Mouse (Mus musculus): ENCODE measurements around the gene Rpl3.

GRCm38 (mm10) chr15:80137945-80138791 lies 46.5 kb upstream of the Rpl3 start:
- TF ChIP-seq CTCF (IDR thresholded peaks at IDR 0.05; ENCODE audit: insufficient read depth, low read length) (no peak), POLR2A (IDR thresholded peaks at IDR 0.05; ENCODE audit: borderline replicate concordance, extremely low read depth, low read depth, low read length) (no peak)
